Mouse (Mus musculus): ENCODE results near the gene Igfbp4.
A peak's percentile ranks its signal among the peaks of the same experiment; 100 is the strongest.

Igfbp4 gene

DNA sequence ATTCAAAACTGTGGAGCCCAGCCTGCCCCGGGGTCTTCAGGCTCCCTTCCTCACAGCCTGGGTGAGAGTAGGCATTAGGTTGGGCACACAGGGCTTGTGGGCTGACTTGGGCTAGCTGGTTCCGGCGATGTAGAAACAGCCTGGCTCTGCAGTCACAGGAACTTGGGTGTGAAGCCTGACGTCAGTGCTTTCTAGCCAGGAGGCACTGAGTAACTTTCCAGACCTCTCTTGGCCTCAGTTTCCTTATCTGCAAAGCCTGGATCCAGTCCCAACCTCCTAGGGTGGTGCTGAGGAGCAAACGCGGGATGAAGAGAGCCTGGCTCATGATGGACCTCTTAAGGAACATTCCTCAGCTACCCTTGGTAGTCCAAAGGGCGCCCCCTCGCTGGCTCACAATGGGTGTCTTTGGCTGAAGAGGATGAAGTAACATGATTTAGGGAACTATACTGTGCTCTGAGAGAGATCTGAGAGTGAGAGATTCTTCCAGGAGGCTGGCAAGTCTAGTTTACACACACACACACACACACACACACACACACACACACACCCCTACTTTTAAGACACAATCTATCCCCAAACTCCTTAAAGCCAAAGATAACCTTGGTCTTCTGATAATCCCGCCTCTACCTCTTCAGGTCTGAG is 40.0 kb downstream of the Igfbp4 start:
- DNase-seq (ENCODE audit: low spot score in 2 of 2) = no peak

GRCm38 (mm10) chr11:99081566-99081965 is 40.5 kb downstream of the Igfbp4 start:
- no peak for DNase-seq (ENCODE audit: low spot score in 2 of 2)

DNA sequence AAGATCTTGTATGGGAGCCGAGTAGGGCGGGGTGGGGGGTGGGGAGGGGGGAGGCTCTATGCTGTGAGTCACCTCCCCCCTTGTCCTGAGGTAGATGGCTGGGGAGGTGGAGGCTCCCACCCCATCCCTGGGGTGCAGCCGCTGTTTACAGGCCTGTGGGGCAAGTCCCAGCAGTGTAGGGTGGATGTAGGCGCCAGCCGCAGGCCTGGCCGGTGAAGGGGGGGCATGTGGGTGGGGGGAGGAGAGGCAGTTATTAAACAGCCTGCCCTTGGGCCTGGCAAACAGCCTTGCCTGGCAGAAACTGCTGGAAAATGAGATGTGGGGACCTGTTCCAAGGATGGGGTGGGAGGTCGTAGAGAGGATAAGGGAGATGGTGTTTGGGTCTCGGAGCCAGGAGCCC is 41.1 kb downstream of the Igfbp4 start:
- DNase-seq (ENCODE audit: low spot score in 2 of 2) = no peak

DNA sequence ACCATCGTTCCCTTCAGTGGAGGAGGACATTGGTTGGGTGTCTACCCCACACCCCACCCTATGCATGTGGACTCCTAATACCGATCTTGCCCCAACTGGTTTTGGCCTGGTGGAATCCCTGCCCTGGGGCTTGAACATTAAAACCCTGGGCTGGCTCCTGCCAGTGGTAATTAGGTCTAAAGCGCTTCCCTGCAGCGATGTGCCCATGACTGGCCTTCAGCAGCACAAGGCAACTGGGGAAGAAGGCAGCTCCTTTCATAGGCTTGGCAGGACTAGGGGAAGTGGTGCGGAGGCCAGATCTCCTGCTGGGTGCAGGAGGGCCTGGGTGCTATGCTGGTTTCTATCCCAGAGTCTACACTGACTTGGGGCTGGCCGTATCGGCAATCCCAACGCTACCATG is 42.5 kb downstream of the Igfbp4 start:
- no peak for DNase-seq (ENCODE audit: low spot score in 2 of 2)

GRCm38 (mm10) chr11:99084366-99084765 is 43.3 kb downstream of the Igfbp4 start:
- no peak for DNase-seq (ENCODE audit: low spot score in 2 of 2)

DNA sequence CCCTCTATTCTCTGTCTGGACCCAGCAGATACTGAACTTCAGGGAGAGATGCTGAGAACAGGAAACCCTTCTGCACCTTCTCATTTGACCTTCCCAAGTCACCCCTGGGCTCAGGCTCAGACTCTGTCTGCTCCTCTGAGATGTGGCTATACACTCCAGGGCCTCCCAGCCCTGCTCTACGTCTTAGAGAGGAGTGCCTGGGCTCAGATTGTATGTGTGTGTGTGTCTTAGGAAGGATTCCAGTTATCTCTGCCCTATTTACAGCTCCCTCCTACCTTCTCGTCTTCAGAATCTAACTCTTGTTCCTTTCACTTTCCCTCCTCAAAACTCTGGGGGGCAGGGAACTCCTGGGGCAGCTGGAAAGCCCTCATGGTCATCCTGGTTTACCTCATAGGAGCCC is 47.4 kb downstream of the Igfbp4 start:
- DNase-seq (ENCODE audit: low spot score in 2 of 2) = no peak

DNA sequence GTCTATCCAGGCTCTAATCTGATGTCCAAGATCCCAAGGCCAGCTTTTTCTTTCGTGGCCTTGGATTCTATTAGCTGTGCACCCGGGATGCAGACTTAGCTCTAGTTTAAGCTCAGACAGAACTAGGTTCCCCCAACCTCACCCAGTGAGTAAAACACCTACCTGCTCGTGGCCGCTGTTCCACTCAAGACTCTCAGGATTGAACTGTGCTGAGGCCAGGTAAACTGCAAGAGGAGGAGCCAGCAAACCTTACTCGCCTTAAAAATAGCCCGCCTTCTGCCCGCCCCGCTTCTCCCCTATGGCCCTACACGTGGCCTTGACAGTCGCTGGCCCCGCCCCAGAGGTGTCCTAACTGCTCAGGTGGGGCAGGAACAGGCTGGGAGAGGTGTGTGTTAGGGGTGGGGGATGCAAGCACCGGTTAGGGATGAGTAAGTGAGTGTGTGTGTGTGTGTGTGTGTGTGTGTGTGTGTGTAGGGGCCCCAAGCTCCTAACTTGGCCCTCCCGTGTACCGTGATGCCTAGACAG is 48.1 kb downstream of the Igfbp4 start, which contains the start of gene Tns4:
TSS of gene Tns4 (minus strand) at position 230 of the 525 bp plus-strand sequence.
- DNase-seq (ENCODE audit: low spot score in 2 of 2) = no peak

GRCm38 (mm10) chr11:99090391-99090790 is 49.3 kb downstream of the Igfbp4 start:
- peak in 1 of 2 experiments; percentile 33 for DNase-seq (ENCODE audit: low spot score in 2 of 2)

- DNase-seq (ENCODE audit: low spot score in 2 of 2) = no peak
Measured at GRCm38 (mm10) chr11:99091666-99092065, 50.6 kb downstream of the Igfbp4 start.

- DNase-seq (ENCODE audit: low spot score in 2 of 2) = no peak
Measured at GRCm38 (mm10) chr11:99093740-99094139, 52.7 kb downstream of the Igfbp4 start.

DNA sequence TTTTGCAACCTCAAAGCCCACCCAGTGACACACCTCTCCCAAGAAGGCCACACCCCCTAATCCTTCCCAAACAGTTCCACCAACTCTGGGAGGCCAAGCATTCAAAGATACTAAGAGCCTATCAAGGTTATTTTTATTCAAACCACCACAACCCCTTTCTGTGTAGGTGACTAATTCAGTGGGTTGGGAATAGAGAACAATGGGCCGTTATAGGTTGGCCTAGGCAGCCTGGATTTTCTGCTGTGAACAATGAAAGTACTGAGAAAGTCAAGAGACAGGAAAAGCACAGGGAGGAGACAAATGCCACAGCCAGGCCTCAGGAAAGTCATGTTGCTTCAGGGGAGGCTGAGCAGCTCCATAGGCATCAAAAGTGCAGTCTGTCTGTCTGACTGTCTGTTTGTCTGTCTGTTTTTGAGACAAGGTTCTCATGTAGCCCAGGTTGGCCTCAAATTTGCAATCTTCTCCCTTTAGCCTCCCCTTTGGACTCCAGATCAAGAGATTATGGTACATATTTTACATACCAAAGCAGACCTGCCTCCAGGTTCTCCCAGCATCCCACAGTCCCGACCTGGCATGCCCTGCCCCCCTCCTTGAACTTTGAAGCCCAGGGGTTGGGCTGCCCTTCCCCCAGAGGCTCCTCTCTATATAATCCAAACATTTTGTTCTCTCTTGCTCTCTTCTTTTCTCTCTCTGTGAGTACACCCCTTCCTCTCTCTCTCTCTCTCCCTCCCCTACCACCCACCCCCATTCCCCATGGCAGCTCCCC is 54.0 kb downstream of the Igfbp4 start:
- DNase-seq (ENCODE audit: low spot score in 2 of 2) = no peak

GRCm38 (mm10) chr11:99095759-99096158 is 54.7 kb downstream of the Igfbp4 start:
- no peak for DNase-seq (ENCODE audit: low spot score in 2 of 2)

GRCm38 (mm10) chr11:99096417-99096816 is 55.4 kb downstream of the Igfbp4 start:
- no peak for DNase-seq (ENCODE audit: low spot score in 2 of 2)

DNA sequence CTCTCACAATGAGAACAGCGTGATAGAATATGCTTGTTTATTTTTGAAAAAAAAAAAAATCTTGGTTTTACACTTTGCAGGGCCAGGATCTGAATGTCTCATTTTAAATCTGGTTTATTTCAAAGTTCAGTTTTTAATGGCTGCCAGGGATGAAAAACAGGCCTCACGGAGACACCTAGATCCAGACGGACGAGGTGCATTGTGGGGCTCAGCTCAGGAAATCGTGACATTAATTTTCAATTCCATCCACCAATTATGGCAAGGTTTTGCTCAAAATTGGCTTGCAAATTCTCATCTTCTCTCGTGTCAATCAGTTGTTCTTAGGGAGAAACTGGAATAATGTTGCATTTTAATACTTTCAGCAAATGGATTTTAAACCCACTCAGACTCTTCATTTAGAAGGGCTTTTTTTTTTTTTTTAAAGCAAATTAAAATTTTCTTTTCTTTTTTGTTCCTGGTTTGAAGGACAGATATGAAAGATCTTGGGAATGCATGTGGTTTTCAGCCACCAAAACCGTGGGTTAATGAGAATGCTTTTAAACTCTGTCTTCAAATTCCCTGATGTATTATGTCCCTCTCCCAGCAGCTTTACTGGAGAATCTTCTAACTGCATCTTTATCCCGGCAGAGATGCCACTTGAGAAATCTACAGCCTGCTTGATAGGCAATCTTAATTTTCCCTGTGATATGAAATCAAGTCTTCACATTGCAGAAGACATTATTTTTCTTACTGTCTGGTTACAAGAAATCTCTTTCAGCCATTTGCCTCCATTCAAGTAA is 56.1 kb downstream of the Igfbp4 start:
- DNase-seq (ENCODE audit: low spot score in 2 of 2) = no peak

DNA sequence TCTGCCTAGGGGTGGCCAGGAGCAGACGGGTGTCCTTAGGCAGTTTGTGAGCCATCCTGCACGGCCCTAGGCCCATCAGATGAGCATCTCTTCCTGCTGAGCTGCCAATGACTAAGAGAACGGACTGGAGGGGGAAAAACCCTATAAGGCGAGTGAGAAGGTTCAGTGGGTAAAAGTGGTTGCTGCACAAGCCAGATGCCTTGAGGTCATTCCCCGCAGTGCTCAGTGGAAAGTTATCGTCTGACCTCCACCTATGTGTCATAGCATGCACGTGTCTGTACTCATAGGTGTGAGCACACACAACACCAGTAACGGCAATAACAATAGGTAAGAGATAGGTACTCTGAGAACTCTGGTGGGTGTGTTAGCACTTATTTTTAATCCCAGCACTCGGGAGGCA is 57.9 kb downstream of the Igfbp4 start:
- no peak for DNase-seq (ENCODE audit: low spot score in 2 of 2)

DNA sequence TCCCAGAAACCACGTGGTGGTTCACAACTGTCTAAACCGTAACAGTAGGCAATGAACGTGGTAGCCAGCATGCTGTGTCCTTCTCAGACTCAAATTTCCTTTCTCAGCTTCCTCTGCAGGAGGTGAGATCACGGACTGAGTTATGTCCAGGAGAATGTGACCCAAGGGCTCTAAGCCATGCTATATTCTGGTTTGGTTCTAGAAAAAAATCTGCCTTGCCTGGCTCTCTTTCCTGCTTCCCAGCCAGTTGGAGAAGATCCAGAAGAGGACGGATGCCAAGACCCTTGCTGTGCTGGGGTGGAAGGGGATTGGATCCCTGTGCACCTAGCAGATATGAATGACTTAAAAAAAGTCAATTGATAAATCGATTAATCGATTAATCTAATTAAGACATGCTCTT is 58.5 kb downstream of the Igfbp4 start:
- no peak for DNase-seq (ENCODE audit: low spot score in 2 of 2)

GRCm38 (mm10) chr11:99100215-99100614 is 59.2 kb downstream of the Igfbp4 start:
- DNase-seq (ENCODE audit: low spot score in 2 of 2) = no peak

DNA sequence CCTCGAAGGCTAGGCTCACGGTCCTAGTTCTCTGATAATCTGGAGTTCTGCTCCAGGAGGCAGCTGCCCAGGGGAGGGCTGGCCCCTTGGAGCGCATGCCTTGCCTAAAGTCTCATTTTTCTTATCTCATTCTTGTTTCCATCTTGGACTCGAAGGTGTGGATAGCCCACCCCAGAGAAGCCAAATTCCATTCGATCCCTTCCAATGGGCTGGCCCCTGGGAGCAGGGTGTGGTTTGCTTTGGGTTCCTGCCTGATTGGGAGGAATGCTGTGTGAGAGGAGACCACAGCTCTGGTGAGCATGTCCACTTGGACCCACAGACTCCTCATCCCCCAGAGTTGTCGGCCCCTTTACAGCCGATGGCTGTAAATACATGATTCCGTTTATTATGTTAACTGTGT is 60.6 kb downstream of the Igfbp4 start:
- no peak for DNase-seq (ENCODE audit: low spot score in 2 of 2)

GRCm38 (mm10) chr11:99102575-99103270 is 61.7 kb downstream of the Igfbp4 start:
- no peak for DNase-seq (ENCODE audit: low spot score in 2 of 2)

All from natural killer cell, adult 2 months (primary cell).